Mouse (Mus musculus) forebrain, embryonic 12.5 days (tissue): ENCODE results near the gene Plxnb1. TPM values are rescaled to one million over a fixed set of nuclear protein-coding genes. Genes with fewer than 3 reads are reported as not detected.

Experiments used
- ATAC-seq: fragments of 200-750 bp; cut with Nextera tagmentation; 2 replicates; pipeline ENCODE4 v1.8.0; 2017; ENCODE audit warnings: moderate TSS enrichment; ENCODE audit not compliant: low FRiP score
- H3K27ac ChIP-seq: fragments of 300-500 bp; sonication (generic); 2 replicates; pipeline ENCODE4 v1.5.1; 2016; ENCODE audit warnings: mild to moderate bottlenecking
- H3K27me3 ChIP-seq: fragments of 300-500 bp; sonication (generic); 2 replicates; pipeline ENCODE4 v1.6.1; 2016; ENCODE audit warnings: mild to moderate bottlenecking
- H3K36me3 ChIP-seq: fragments of 300-500 bp; sonication (generic); replicated peaks from 2 replicates; pipeline ENCODE4 v1.6.1; 2016; ENCODE audit warnings: mild to moderate bottlenecking
- H3K4me1 ChIP-seq: fragments of 300-500 bp; sonication (generic); 2 replicates; pipeline ENCODE4 v1.6.1; 2016
- H3K4me2 ChIP-seq: fragments of 300-500 bp; sonication (generic); 2 replicates; pipeline ENCODE4 v1.6.1; 2016; ENCODE audit warnings: mild to moderate bottlenecking, moderate library complexity
- H3K4me3 ChIP-seq: fragments of 300-500 bp; sonication (generic); replicated peaks from 2 replicates; pipeline ENCODE4 v1.5.1; 2016; ENCODE audit warnings: mild to moderate bottlenecking
- H3K9ac ChIP-seq: fragments of 300-500 bp; sonication (generic); 2 replicates; pipeline ENCODE4 v1.6.1; 2016; ENCODE audit warnings: mild to moderate bottlenecking
- H3K9me3 ChIP-seq: fragments of 300-500 bp; sonication (generic); 2 replicates; pipeline ENCODE4 v1.6.1; 2016
- WGBS: fragments of 180-500 bp; shearing (Covaris S2); methylation state at CpG from one replicate; pipeline ENCODE4 v1.1.7; 2016; 5-methylcytosine and 5-hydroxymethylcytosine counted together
- polyA plus RNA-seq: library from polyadenylated mRNA; unstranded; fragments of >200 nt; fragmentation: Nextera tagmentation; extraction: Ambion mirVana; gene quantifications from 2 replicates; pipeline ENCODE4 v1.2.1, GENCODE M21; 2016

Gene Plxnb1
- polyA plus RNA-seq, 1 experiment from 2014 or later, result 39.9 TPM

- H3K27ac ChIP-seq, result no peak overlapping the region
- 91% methylated on average over 12 of the region's 12 CpGs for WGBS
- H3K9ac ChIP-seq, result peak overlapping the region; percentile 29; the same call in 1 of the 2 replicates
- H3K4me2 ChIP-seq, result peak overlapping the region; percentile 40
- ATAC-seq, result no peak
- no peaks in the 10 kb centered on the region for H3K27me3 ChIP-seq
- H3K4me3 ChIP-seq, result peak overlapping the region; percentile 28; the same call in 1 of the 2 replicates
- peaks cover 22% of the 10 kb centered on the region for H3K4me1 ChIP-seq
- no peaks in the 10 kb centered on the region for H3K9me3 ChIP-seq
- H3K36me3 ChIP-seq, result peaks cover 35% of the 10 kb centered on the region
Measured at GRCm38 (mm10) chr9:109055271-109056030, 39.7 kb upstream of the Plxnb1 start.

- Histone ChIP-seq H3K4me3 (no peak overlapping the region), H3K27ac (no peak overlapping the region), H3K4me2 (no peak overlapping the region), H3K27me3 (no peaks in the 10 kb centered on the region), H3K9ac (no peak overlapping the region), H3K36me3 (peaks cover 42% of the 10 kb centered on the region), H3K4me1 (peaks cover 22% of the 10 kb centered on the region), H3K9me3 (no peaks in the 10 kb centered on the region)
- ATAC-seq, result no peak
- WGBS, result 93% methylated on average over 17 of the region's 17 CpGs
Measured at GRCm38 (mm10) chr9:109056081-109056690, 39.0 kb upstream of the Plxnb1 start.

- Histone ChIP-seq H3K4me1 (peaks cover 22% of the 10 kb centered on the region), H3K9me3 (no peaks in the 10 kb centered on the region), H3K9ac (no peak overlapping the region), H3K27ac (no peak overlapping the region), H3K27me3 (no peaks in the 10 kb centered on the region), H3K36me3 (peaks cover 48% of the 10 kb centered on the region), H3K4me3 (no peak overlapping the region), H3K4me2 (no peak overlapping the region)
- no peak for ATAC-seq
- WGBS, result 91% methylated on average over 4 of the region's 4 CpGs
Measured at GRCm38 (mm10) chr9:109056916-109057315, 38.3 kb upstream of the Plxnb1 start.

- Histone ChIP-seq H3K9me3 (no peaks in the 10 kb centered on the region), H3K27me3 (no peaks in the 10 kb centered on the region), H3K4me1 (peaks cover 22% of the 10 kb centered on the region), H3K36me3 (peaks cover 54% of the 10 kb centered on the region), H3K4me3 (no peak overlapping the region), H3K27ac (no peak overlapping the region), H3K4me2 (no peak overlapping the region), H3K9ac (no peak overlapping the region)
- no peak for ATAC-seq
- WGBS, result 93% methylated on average over 5 of the region's 5 CpGs
Measured at GRCm38 (mm10) chr9:109057543-109057942, 37.6 kb upstream of the Plxnb1 start.

GRCm38 (mm10) chr9:109058006-109058765 is 37.0 kb upstream of the Plxnb1 start:
- H3K9ac ChIP-seq, result no peak overlapping the region
- 0 out of 2 replicates have a peak overlapping the region, but pooled peaks have one; percentile 43 for H3K4me2 ChIP-seq

GRCm38 (mm10) chr9:109059136-109059903 is 35.9 kb upstream of the Plxnb1 start, which contains the start of gene Trex1:
Gene Trex1, minus strand, starts transcription at chr9:109059734.
- Histone ChIP-seq H3K4me2 (peak within 1 kb of the TSS; percentile 43), H3K9ac (peak within 1 kb of the TSS; percentile 50), H3K27ac (peak within 1 kb of the TSS; percentile 72), H3K36me3 (peaks cover 72% of the 10 kb centered on the region), H3K4me1 (peaks cover 22% of the 10 kb centered on the region), H3K4me3 (peak within 1 kb of the TSS; percentile 26), H3K9me3 (no peaks in the 10 kb centered on the region), H3K27me3 (no peaks in the 10 kb centered on the region)
- 30% methylated on average over 15 of the region's 15 CpGs for WGBS
- peak; percentile 78 for ATAC-seq

More at GRCm38 (mm10) chr9:109058006-109058765, 37.0 kb upstream of the Plxnb1 start:
- no peak for ATAC-seq
- Histone ChIP-seq H3K27ac (0 out of 2 replicates have a peak overlapping the region, but pooled peaks have one; percentile 72), H3K4me3 (no peak overlapping the region), H3K9me3 (no peaks in the 10 kb centered on the region), H3K4me1 (peaks cover 22% of the 10 kb centered on the region), H3K36me3 (peaks cover 61% of the 10 kb centered on the region), H3K27me3 (no peaks in the 10 kb centered on the region)
- WGBS, result 94% methylated on average over 19 of the region's 19 CpGs

GRCm38 (mm10) chr9:109060184-109060897 is 34.8 kb upstream of the Plxnb1 start:
- no peak overlapping the region for H3K4me2 ChIP-seq
- H3K4me1 ChIP-seq, result peaks cover 12% of the 10 kb centered on the region
- WGBS, result 92% methylated on average over 16 of the region's 16 CpGs
- no peak overlapping the region for H3K9ac ChIP-seq
- H3K9me3 ChIP-seq, result no peaks in the 10 kb centered on the region
- no peaks in the 10 kb centered on the region for H3K27me3 ChIP-seq
- no peak overlapping the region for H3K4me3 ChIP-seq
- H3K36me3 ChIP-seq, result peaks cover 82% of the 10 kb centered on the region
- no peak for ATAC-seq
- H3K27ac ChIP-seq, result 0 out of 2 replicates have a peak overlapping the region, but pooled peaks have one; percentile 72

- WGBS, result 88% methylated on average over 5 of the region's 5 CpGs
- Histone ChIP-seq H3K9ac (no peak overlapping the region), H3K4me2 (no peak overlapping the region), H3K4me3 (no peak overlapping the region), H3K27ac (no peak overlapping the region), H3K4me1 (peaks cover 10% of the 10 kb centered on the region), H3K27me3 (no peaks in the 10 kb centered on the region), H3K9me3 (no peaks in the 10 kb centered on the region), H3K36me3 (peaks cover 88% of the 10 kb centered on the region)
- ATAC-seq, result no peak
Measured at GRCm38 (mm10) chr9:109060898-109061295, 34.3 kb upstream of the Plxnb1 start.

GRCm38 (mm10) chr9:109068095-109068735 is 27.0 kb upstream of the Plxnb1 start:
- H3K36me3 ChIP-seq, result peaks cover 86% of the 10 kb centered on the region
- 94% methylated on average over 3 of the region's 3 CpGs for WGBS

GRCm38 (mm10) chr9:109073661-109074573 is 21.3 kb upstream of the Plxnb1 start, which contains the start of gene Atrip:
Gene Atrip, minus strand, starts transcription at chr9:109074124.
- peak; percentile 99 for ATAC-seq
- peaks cover 23% of the 10 kb centered on the region for H3K4me1 ChIP-seq
- H3K9ac ChIP-seq, result peak within 1 kb of the TSS; percentile 90
- no peaks in the 10 kb centered on the region for H3K27me3 ChIP-seq
- peaks cover 37% of the 10 kb centered on the region for H3K36me3 ChIP-seq
- no peaks in the 10 kb centered on the region for H3K9me3 ChIP-seq
- peak within 1 kb of the TSS; percentile 71 for H3K27ac ChIP-seq
- WGBS, result under 1% methylated on average over 57 of the region's 57 CpGs
- H3K4me2 ChIP-seq, result peak within 1 kb of the TSS; percentile 91
- H3K4me3 ChIP-seq, result peak within 1 kb of the TSS; percentile 79

More at GRCm38 (mm10) chr9:109068095-109068735, 27.0 kb upstream of the Plxnb1 start:
- Histone ChIP-seq H3K4me3 (no peak overlapping the region), H3K9me3 (no peaks in the 10 kb centered on the region), H3K27me3 (no peaks in the 10 kb centered on the region), H3K4me1 (peaks cover 11% of the 10 kb centered on the region), H3K27ac (no peak overlapping the region), H3K4me2 (no peak overlapping the region), H3K9ac (no peak overlapping the region)
- ATAC-seq, result no peak
